Mouse (Mus musculus): Measurements from ENCODE around the gene Fez2. TPM values are rescaled to one million over a fixed set of nuclear protein-coding genes. Genes with fewer than 3 reads are reported as not detected.

Fez2 gene
- polyA plus RNA-seq, 1 experiment from 2014 or later: 59.7 TPM

DNA sequence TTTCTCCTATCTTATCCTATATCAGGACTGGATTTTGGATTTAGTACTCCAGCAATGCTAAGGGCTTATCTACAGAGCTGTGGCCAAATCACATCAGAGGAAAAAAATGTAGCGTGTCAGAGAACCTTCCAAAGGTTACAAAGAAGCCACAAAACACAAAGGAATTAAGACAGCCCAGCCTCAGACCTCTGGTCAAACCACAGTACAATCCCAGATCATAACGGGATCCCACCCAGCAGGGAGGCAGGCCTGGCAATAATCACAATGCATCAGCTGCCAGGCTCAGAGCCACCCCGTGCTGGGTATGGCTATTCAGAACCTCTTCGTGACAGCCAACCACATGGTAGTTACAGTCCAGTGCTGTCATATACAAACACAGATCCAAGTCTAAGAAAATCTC is 16.2 kb downstream of the Fez2 start:
- H3K4me3 ChIP-seq (replicated peaks; ENCODE audit: low read length): no peak overlapping the region
- H3K27ac ChIP-seq: no peak overlapping the region
- H3K9ac ChIP-seq: no peak overlapping the region
- peaks cover 14% of the 10 kb centered on the region for H3K36me3 ChIP-seq (replicated peaks; ENCODE audit: control insufficient read depth, insufficient read depth)
- DNase-seq (ENCODE audit: low spot score) (no peak), ATAC-seq (ENCODE audit: low FRiP score) (no peak; the same call in 1 of the 2 replicates)
- no peaks in the 10 kb centered on the region for H3K4me1 ChIP-seq (replicated peaks; ENCODE audit: control insufficient read depth, insufficient read depth, low read length)
- no peak overlapping the region for H3K4me2 ChIP-seq (replicated peaks)
- no peaks in the 10 kb centered on the region for H3K9me3 ChIP-seq (ENCODE audit: control insufficient read depth, low read length)
- WGBS: 38% methylated on average over 4 of the region's 4 CpGs
- H3K27me3 ChIP-seq (ENCODE audit: control insufficient read depth, insufficient read depth, low read length): no peaks in the 10 kb centered on the region

DNA sequence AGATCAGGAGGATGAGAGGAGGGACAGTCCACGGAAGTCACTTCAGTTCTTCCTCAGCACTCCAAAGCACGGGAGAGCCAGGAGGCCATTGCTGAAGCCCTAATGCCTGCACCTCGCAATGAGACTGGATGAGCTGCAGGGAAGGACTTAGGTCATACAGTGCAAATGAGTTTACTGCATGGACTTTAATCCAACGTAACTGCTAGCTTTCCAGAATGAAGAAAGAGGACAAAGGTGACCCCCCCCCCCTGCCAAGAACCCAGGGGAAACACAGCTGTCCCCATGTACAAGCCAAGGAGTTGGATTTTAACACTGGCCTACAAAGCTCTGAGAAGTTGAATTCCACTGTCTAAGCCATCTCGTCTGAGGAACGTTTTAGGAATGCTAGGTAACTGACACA is 16.6 kb downstream of the Fez2 start:
- Histone ChIP-seq H3K4me3 (replicated peaks; ENCODE audit: low read length) (no peak overlapping the region), H3K4me2 (replicated peaks) (no peak overlapping the region), H3K9ac (no peak overlapping the region), H3K9me3 (ENCODE audit: control insufficient read depth, low read length) (no peaks in the 10 kb centered on the region), H3K27me3 (ENCODE audit: control insufficient read depth, insufficient read depth, low read length) (no peaks in the 10 kb centered on the region), H3K27ac (no peak overlapping the region), H3K4me1 (replicated peaks; ENCODE audit: control insufficient read depth, insufficient read depth, low read length) (no peaks in the 10 kb centered on the region), H3K36me3 (replicated peaks; ENCODE audit: control insufficient read depth, insufficient read depth) (peaks cover 14% of the 10 kb centered on the region)
- no peak for ATAC-seq (ENCODE audit: low FRiP score)
- no peak for DNase-seq (ENCODE audit: low spot score)
- WGBS: 75% methylated on average over 6 of the region's 6 CpGs

DNA sequence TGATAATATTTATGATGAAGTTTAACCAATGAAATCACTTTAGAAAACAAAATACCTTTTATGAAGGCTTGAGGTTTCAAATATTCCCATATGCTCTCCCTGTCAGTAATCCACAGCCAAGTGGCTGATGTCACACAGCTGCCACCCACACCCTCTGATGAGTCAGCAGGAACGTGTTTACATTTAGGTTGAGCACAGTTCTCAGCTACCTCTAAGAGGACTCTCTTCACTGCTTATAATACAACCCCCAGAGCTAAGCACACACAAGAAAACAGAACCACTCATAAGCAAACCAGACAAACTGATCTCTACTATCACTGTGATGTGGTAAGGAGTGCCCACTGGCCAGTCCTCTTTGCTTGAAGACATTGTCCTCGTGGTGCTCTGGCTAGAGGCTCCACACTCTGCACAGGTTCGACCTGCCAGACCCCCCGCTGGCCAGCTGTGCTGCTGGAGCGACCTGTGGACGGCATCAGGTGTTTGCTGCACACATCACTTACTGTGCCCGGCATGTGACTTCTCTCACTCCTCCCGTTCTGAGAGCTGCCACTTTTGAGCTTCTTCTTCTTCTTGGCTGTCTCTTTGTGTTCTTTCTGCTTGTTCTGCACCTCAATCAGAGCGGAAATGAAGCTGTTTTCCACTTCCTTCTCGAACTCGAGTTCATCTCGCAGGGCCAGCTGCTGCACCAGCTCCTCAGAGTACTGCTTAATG is 17.7 kb downstream of the Fez2 start:
- H3K4me3 ChIP-seq (replicated peaks; ENCODE audit: low read length): no peak overlapping the region
- no peak overlapping the region for H3K27ac ChIP-seq
- peaks cover 14% of the 10 kb centered on the region for H3K36me3 ChIP-seq (replicated peaks; ENCODE audit: control insufficient read depth, insufficient read depth)
- no peaks in the 10 kb centered on the region for H3K27me3 ChIP-seq (ENCODE audit: control insufficient read depth, insufficient read depth, low read length)
- no peak for ATAC-seq (ENCODE audit: low FRiP score)
- no peak for DNase-seq (ENCODE audit: low spot score)
- H3K9ac ChIP-seq: no peak overlapping the region
- H3K9me3 ChIP-seq (ENCODE audit: control insufficient read depth, low read length): no peaks in the 10 kb centered on the region
- no peaks in the 10 kb centered on the region for H3K4me1 ChIP-seq (replicated peaks; ENCODE audit: control insufficient read depth, insufficient read depth, low read length)
- WGBS: 80% methylated on average over 12 of the region's 12 CpGs
- H3K4me2 ChIP-seq (replicated peaks): no peak overlapping the region

DNA sequence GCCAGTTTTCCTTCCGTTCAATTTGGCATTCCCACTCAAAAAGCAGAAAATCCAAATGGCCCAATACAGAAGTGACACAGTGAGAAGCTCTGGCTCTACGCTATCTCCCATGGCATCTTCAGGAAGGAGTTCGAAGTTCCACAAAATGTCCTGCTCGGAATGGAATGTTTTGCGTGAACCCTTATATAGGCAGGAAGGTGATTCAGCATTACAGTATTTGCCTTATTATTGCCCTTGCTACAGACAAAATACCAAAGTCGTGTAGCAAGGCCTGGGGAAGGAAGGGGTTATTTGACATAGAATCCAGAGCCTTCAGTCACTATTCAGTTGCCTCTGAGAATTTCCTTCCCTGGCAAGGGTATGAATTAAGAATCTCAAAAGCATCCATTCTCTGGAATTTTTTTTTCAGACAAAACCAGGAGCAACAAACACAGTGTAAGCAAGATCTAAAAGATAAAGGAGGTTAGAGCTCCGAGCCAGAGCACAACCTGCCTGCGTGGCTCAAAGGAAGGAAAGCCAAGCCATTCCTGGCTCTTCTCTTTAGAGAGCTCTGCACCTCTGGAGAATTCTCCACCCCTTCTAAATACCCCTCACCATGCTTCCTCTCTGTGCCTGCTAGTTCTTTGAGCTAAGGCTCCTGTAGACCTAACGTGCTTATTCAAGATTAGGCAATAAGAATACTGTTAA is 25.4 kb downstream of the Fez2 start:
- Histone ChIP-seq H3K4me1 (replicated peaks; ENCODE audit: control insufficient read depth, insufficient read depth, low read length) (no peaks in the 10 kb centered on the region), H3K27ac (no peak overlapping the region), H3K27me3 (ENCODE audit: control insufficient read depth, insufficient read depth, low read length) (no peaks in the 10 kb centered on the region), H3K9me3 (ENCODE audit: control insufficient read depth, low read length) (no peaks in the 10 kb centered on the region), H3K9ac (no peak overlapping the region), H3K36me3 (replicated peaks; ENCODE audit: control insufficient read depth, insufficient read depth) (no peaks in the 10 kb centered on the region; the same call in 1 of the 2 replicates), H3K4me2 (replicated peaks) (no peak overlapping the region), H3K4me3 (replicated peaks; ENCODE audit: low read length) (no peak overlapping the region)
- ATAC-seq (ENCODE audit: low FRiP score): no peak
- WGBS: 86% methylated on average over 9 of the region's 9 CpGs
- no peak for DNase-seq (ENCODE audit: low spot score)

DNA sequence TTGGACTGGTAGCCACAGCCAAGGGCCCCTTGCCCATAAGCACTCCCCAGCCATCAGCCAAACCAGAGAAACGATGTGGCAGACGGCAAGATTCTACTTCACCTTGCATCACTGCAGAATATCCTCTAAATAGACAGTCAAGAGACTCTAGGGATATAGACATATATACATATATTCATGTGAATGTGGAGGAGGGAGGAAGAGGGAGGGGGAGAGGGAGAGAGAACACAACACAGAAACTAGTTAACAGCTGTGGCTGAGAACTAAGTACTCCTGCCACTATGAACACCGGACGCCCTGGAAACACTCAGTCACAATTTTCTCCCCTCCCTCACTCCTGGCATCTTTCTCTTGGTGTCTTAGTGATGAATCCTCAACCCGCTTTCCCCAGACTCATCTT is 28.4 kb downstream of the Fez2 start:
- H3K4me1 ChIP-seq (replicated peaks; ENCODE audit: control insufficient read depth, insufficient read depth, low read length): no peaks in the 10 kb centered on the region
- H3K4me2 ChIP-seq (replicated peaks): no peak overlapping the region
- H3K9me3 ChIP-seq (ENCODE audit: control insufficient read depth, low read length): no peaks in the 10 kb centered on the region
- H3K36me3 ChIP-seq (replicated peaks; ENCODE audit: control insufficient read depth, insufficient read depth): no peaks in the 10 kb centered on the region; the same call in 1 of the 2 replicates
- 93% methylated on average over 5 of the region's 5 CpGs for WGBS
- H3K4me3 ChIP-seq (replicated peaks; ENCODE audit: low read length): no peak overlapping the region
- H3K9ac ChIP-seq: no peak overlapping the region
- DNase-seq (ENCODE audit: low spot score) (no peak), ATAC-seq (ENCODE audit: low FRiP score) (no peak)
- H3K27ac ChIP-seq: no peak overlapping the region
- no peaks in the 10 kb centered on the region for H3K27me3 ChIP-seq (ENCODE audit: control insufficient read depth, insufficient read depth, low read length)

DNA sequence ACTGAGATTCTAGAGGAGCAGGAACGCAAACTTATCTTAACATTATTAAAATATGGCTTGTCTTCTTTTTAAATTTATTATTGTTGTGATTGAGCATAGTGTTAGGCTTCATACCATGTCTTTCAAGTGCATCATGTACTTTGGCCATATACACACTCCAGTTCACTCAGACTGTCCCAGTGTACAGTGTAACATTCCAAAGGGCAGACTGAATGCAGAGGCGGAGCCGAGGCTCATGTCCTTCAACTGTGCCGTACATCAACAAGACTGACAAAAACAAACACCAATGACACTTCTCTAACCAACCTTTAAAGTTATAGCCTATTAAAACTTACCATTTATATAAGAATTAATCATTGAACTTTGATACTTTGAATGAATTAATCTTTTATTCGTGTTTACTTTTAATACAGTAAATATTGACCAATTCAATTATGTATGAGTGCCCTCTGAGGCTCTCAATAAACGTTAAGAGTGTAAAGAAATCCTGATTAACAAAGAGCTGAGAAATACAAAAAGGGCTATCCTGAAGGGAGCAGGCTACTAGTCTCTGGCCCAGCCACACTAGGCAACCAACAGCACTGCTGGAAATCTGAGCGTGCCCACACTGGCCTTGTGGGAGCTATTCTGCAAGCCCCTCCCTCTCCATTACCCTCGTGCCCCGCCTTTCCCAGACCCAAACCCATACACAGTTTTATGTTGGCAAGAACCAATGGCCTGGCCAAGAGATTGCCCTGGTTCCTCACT is 29.7 kb downstream of the Fez2 start:
- no peaks in the 10 kb centered on the region for H3K27me3 ChIP-seq (ENCODE audit: control insufficient read depth, insufficient read depth, low read length)
- H3K9me3 ChIP-seq (ENCODE audit: control insufficient read depth, low read length): no peaks in the 10 kb centered on the region
- ATAC-seq (ENCODE audit: low FRiP score): no peak
- H3K36me3 ChIP-seq (replicated peaks; ENCODE audit: control insufficient read depth, insufficient read depth): peaks cover 3% of the 10 kb centered on the region; the same call in 1 of the 2 replicates
- no peak for DNase-seq (ENCODE audit: low spot score)
- H3K9ac ChIP-seq: no peak overlapping the region
- WGBS: 83% methylated on average over 9 of the region's 9 CpGs
- H3K27ac ChIP-seq: no peak overlapping the region
- H3K4me2 ChIP-seq (replicated peaks): no peak overlapping the region
- no peaks in the 10 kb centered on the region for H3K4me1 ChIP-seq (replicated peaks; ENCODE audit: control insufficient read depth, insufficient read depth, low read length)
- H3K4me3 ChIP-seq (replicated peaks; ENCODE audit: low read length): no peak overlapping the region

DNA sequence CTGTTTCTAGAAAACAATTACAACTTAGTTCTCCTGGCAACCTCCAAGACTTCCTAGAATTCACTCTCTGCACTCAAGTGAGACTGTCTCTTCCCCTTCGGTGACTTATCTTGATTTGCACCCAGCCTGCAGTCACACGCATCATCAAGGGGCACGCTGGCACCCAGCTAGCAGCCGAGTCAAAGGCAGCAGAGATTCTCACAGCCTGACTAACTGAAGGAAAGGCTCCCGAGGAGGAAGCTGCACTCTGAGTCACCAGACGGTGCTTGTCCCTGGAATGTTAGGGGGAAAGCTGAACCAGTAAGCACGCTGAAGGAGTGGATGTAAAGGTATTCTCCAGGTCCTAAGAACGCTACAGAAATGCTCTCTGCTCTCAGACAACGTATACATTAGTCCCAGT is 30.3 kb downstream of the Fez2 start:
- 84% methylated on average over 9 of the region's 9 CpGs for WGBS
- Histone ChIP-seq H3K9ac (no peak overlapping the region), H3K27ac (no peak overlapping the region), H3K4me1 (replicated peaks; ENCODE audit: control insufficient read depth, insufficient read depth, low read length) (no peaks in the 10 kb centered on the region), H3K4me3 (replicated peaks; ENCODE audit: low read length) (no peak overlapping the region), H3K4me2 (replicated peaks) (no peak overlapping the region), H3K36me3 (replicated peaks; ENCODE audit: control insufficient read depth, insufficient read depth) (peaks cover 3% of the 10 kb centered on the region; the same call in 1 of the 2 replicates), H3K27me3 (ENCODE audit: control insufficient read depth, insufficient read depth, low read length) (no peaks in the 10 kb centered on the region), H3K9me3 (ENCODE audit: control insufficient read depth, low read length) (no peaks in the 10 kb centered on the region)
- ATAC-seq (ENCODE audit: low FRiP score) (no peak), DNase-seq (ENCODE audit: low spot score) (no peak)

DNA sequence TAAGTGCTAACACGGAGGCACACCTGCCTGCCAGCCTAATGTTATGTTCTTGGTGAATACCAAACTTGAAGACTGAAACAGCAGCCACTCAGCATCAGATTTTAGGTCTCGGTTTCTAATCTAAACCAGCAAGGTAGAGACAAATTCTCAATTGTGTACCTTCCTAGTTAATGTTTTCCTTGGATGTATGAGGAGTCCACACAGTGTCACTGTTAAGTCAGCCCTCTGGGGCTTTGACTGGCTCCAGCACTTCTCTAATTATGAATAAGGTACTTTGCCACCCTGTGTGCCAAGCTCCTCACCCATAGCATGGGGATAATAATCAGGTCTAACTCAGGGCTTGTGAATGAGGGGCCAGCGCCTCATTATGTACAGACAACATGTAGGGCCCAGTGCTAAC is 35.6 kb downstream of the Fez2 start:
- no peaks in the 10 kb centered on the region for H3K9me3 ChIP-seq (ENCODE audit: control insufficient read depth, low read length)
- no peak overlapping the region for H3K4me2 ChIP-seq (replicated peaks)
- DNase-seq (ENCODE audit: low spot score): no peak
- no peak overlapping the region for H3K4me3 ChIP-seq (replicated peaks; ENCODE audit: low read length)
- H3K9ac ChIP-seq: no peak overlapping the region
- no peak for ATAC-seq (ENCODE audit: low FRiP score)
- no peaks in the 10 kb centered on the region for H3K27me3 ChIP-seq (ENCODE audit: control insufficient read depth, insufficient read depth, low read length)
- H3K4me1 ChIP-seq (replicated peaks; ENCODE audit: control insufficient read depth, insufficient read depth, low read length): no peaks in the 10 kb centered on the region
- 90% methylated on average over 3 of the region's 3 CpGs for WGBS
- H3K36me3 ChIP-seq (replicated peaks; ENCODE audit: control insufficient read depth, insufficient read depth): peaks cover 29% of the 10 kb centered on the region; the same call in 1 of the 2 replicates
- H3K27ac ChIP-seq: no peak overlapping the region

DNA sequence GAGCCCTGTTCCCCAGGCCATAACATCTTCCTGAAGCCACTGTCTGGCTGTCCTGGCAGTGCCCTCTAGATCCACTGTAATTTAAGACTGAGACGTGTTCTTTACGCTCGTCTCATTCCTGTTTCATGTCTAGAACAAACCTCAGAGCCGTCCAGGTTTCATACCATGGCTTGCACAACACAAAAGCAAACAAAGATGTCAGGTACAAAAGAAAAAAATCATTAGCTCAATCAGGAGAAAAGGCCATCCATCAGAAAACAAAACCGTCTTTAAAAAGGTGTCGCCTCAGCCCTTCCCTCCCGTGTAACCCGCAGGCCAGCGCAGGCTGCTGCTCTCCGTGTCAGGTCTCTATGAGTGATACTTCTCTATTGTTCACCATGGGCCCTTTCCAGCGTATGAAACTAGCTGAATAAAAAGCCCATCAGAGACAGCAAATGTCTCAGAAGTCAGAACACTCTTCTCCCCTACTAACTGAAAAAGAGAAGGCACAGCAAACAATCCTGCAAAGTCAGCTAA is 38.2 kb downstream of the Fez2 start:
- Histone ChIP-seq H3K4me2 (replicated peaks) (no peak overlapping the region), H3K27me3 (ENCODE audit: control insufficient read depth, insufficient read depth, low read length) (no peaks in the 10 kb centered on the region), H3K9ac (no peak overlapping the region), H3K36me3 (replicated peaks; ENCODE audit: control insufficient read depth, insufficient read depth) (peaks cover 32% of the 10 kb centered on the region; the same call in 1 of the 2 replicates), H3K9me3 (ENCODE audit: control insufficient read depth, low read length) (no peaks in the 10 kb centered on the region), H3K4me1 (replicated peaks; ENCODE audit: control insufficient read depth, insufficient read depth, low read length) (no peaks in the 10 kb centered on the region), H3K4me3 (replicated peaks; ENCODE audit: low read length) (no peak overlapping the region), H3K27ac (no peak overlapping the region)
- ATAC-seq (ENCODE audit: low FRiP score) (no peak), DNase-seq (ENCODE audit: low spot score) (no peak)
- WGBS: 65% methylated on average over 11 of the region's 11 CpGs

Data from hindbrain, embryonic 14.5 days (tissue).